Mouse (Mus musculus): ENCODE data around the gene Pax2.

- TF ChIP-seq CTCF (IDR thresholded peaks at IDR 0.05; ENCODE audit: insufficient read depth, low read depth, low read length) (no peak), POLR2A (IDR thresholded peaks at IDR 0.05; ENCODE audit: insufficient read depth, low read depth, low read length) (no peak)
These were observed 13.5 kb upstream of the Pax2 start for GRCm38 (mm10) chr19:44742131-44743020.
